Mouse (Mus musculus) MEL (cell line): Measurements from ENCODE around the gene Gosr2. TPM values are rescaled to one million over a fixed set of nuclear protein-coding genes. Genes with fewer than 3 reads are reported as not detected.

Experiments
- DNase-seq: peaks from one replicate; pipeline ENCODE4 v3.0.0; 2011; ENCODE audit warnings: low read depth, low spot score
- H3K27ac ChIP-seq: 2 replicates; pipeline ENCODE4 v1.5.1; 2012; ENCODE audit warnings: low read depth, mild to moderate bottlenecking, control low read depth, low read length, moderate library complexity; ENCODE audit not compliant: control insufficient read depth
- H3K27me3 ChIP-seq, 2 experiments: fragments of 150-350 bp in 1 of 2; sonication (generic) in 1 of 2; 2 replicates each; pipeline ENCODE4 v1.6.1; 2012; ENCODE audit warnings: low read length in 2 of 2, mild to moderate bottlenecking in 2 of 2, improper control_type of control experiment in 1 of 2, moderate library complexity in 1 of 2; ENCODE audit not compliant: insufficient read depth in 2 of 2, control insufficient read depth in 1 of 2
- H3K36me3 ChIP-seq, 2 experiments: 2 replicates each; pipeline ENCODE4 v1.6.1; 2012 to 2014; ENCODE audit warnings: low read length in 2 of 2, improper control_type of control experiment in 1 of 2, inconsistent platforms in 1 of 2, mild to moderate bottlenecking in 1 of 2; ENCODE audit not compliant: insufficient read depth in 2 of 2, control insufficient read depth in 1 of 2
- H3K4me1 ChIP-seq, 2 experiments: fragments of 150-350 bp in 1 of 2; sonication (generic) in 1 of 2; 2 replicates each; pipeline ENCODE4 v1.6.1; 2012; ENCODE audit warnings: low read length in 2 of 2, improper control_type of control experiment in 1 of 2, mild to moderate bottlenecking in 1 of 2; ENCODE audit not compliant: insufficient read depth in 2 of 2, control insufficient read depth in 1 of 2
- H3K4me3 ChIP-seq, 2 experiments: fragments of 150-350 bp in 1 of 2; sonication (generic) in 1 of 2; 2 replicates each; pipeline ENCODE4 v1.5.1; 2012; ENCODE audit warnings: low read depth in 2 of 2, low read length in 2 of 2, mild to moderate bottlenecking in 2 of 2, moderate library complexity in 2 of 2, control low read depth in 1 of 2, improper control_type of control experiment in 1 of 2; ENCODE audit not compliant: control insufficient read depth in 1 of 2, insufficient read depth in 1 of 2
- H3K79me2 ChIP-seq: 2 replicates; pipeline ENCODE4 v1.6.1; 2012; ENCODE audit warnings: mild to moderate bottlenecking, low read length, moderate library complexity; ENCODE audit not compliant: control insufficient read depth, poor library complexity, insufficient read depth
- H3K9ac ChIP-seq: 2 replicates; pipeline ENCODE4 v1.6.1; 2012; ENCODE audit warnings: low read depth, mild to moderate bottlenecking, control low read depth, low read length, moderate library complexity; ENCODE audit not compliant: control insufficient read depth, poor library complexity, severe bottlenecking
- H3K9me3 ChIP-seq: fragments of 150-350 bp; sonication (generic); replicated peaks from 2 replicates; pipeline ENCODE4 v1.6.1; 2012; ENCODE audit warnings: mild to moderate bottlenecking, low read length, improper control_type of control experiment, moderate library complexity; ENCODE audit not compliant: insufficient read depth
- CHD1 ChIP-seq: IDR thresholded peaks from 2 replicates; pipeline ENCODE4 v1.6.1; 2012; ENCODE audit warnings: low read depth, mild to moderate bottlenecking, inconsistent platforms, low read length, improper control_type of control experiment
- CHD2 ChIP-seq: IDR thresholded peaks from 2 replicates; pipeline ENCODE4 v1.6.1; 2011; ENCODE audit warnings: low read length, improper control_type of control experiment
- E2F4 ChIP-seq: IDR thresholded peaks from 2 replicates; pipeline ENCODE4 v1.6.1; 2011; ENCODE audit warnings: low read depth, low read length, improper control_type of control experiment, borderline replicate concordance
- ELF1 ChIP-seq: IDR thresholded peaks from 2 replicates; pipeline ENCODE4 v1.6.1; 2014; ENCODE audit warnings: low read depth, mild to moderate bottlenecking, inconsistent platforms, low read length, improper control_type of control experiment, moderate library complexity
- EP300 ChIP-seq, 2 experiments: IDR thresholded peaks; 2 replicates each; pipeline ENCODE4 v1.6.1; 2011; ENCODE audit warnings: improper control_type of control experiment in 2 of 2, low read length in 2 of 2, low read depth in 1 of 2, mild to moderate bottlenecking in 1 of 2
- GABPA ChIP-seq: IDR thresholded peaks from 2 replicates; pipeline ENCODE4 v1.6.1; 2012; ENCODE audit warnings: low read depth, mild to moderate bottlenecking, inconsistent platforms, low read length, improper control_type of control experiment, moderate library complexity
- GATA1 ChIP-seq: IDR thresholded peaks from 2 replicates; pipeline ENCODE4 v1.6.1; 2011; ENCODE audit warnings: low read depth, low read length, improper control_type of control experiment
- KAT2A ChIP-seq: conservative IDR thresholded peaks from 2 replicates; pipeline ENCODE4 v1.6.1; 2012; ENCODE audit warnings: low read depth, low read length, improper control_type of control experiment, inconsistent platforms
- MAX ChIP-seq: IDR thresholded peaks from 2 replicates; pipeline ENCODE4 v1.6.1; 2011; ENCODE audit warnings: low read length, improper control_type of control experiment
- MAZ ChIP-seq: IDR thresholded peaks from 2 replicates; pipeline ENCODE4 v1.6.1; 2012; ENCODE audit warnings: low read depth, mild to moderate bottlenecking, inconsistent platforms, low read length, improper control_type of control experiment
- MXI1 ChIP-seq: IDR thresholded peaks from 2 replicates; pipeline ENCODE4 v1.6.1; 2011; ENCODE audit warnings: mild to moderate bottlenecking, low read depth, low read length, improper control_type of control experiment
- MYB ChIP-seq: IDR thresholded peaks from 2 replicates; pipeline ENCODE4 v1.6.1; 2011; ENCODE audit warnings: mild to moderate bottlenecking, low read depth, low read length, improper control_type of control experiment
- NELFE ChIP-seq: IDR thresholded peaks from 2 replicates; pipeline ENCODE4 v1.6.1; 2011; ENCODE audit warnings: low read depth, low read length, improper control_type of control experiment
- POLR2AphosphoS2 ChIP-seq: IDR thresholded peaks from 2 replicates; pipeline ENCODE4 v1.6.1; 2011; ENCODE audit warnings: low read length, improper control_type of control experiment
- RCOR1 ChIP-seq: IDR thresholded peaks from 2 replicates; pipeline ENCODE4 v1.6.1; 2012; ENCODE audit warnings: low read depth, mild to moderate bottlenecking, inconsistent platforms, low read length, improper control_type of control experiment
- SIN3A ChIP-seq: IDR thresholded peaks from 2 replicates; pipeline ENCODE4 v1.6.1; 2012; ENCODE audit warnings: low read length, improper control_type of control experiment, inconsistent platforms
- SMC3 ChIP-seq: IDR thresholded peaks from 2 replicates; pipeline ENCODE4 v1.6.1; 2011; ENCODE audit warnings: low read depth, low read length, improper control_type of control experiment
- TAL1 ChIP-seq: IDR thresholded peaks from 2 replicates; pipeline ENCODE4 v1.6.1; 2012; ENCODE audit warnings: mild to moderate bottlenecking, inconsistent platforms, low read length, moderate library complexity, mixed read lengths
- TBP ChIP-seq: IDR thresholded peaks from 2 replicates; pipeline ENCODE4 v1.8.0; 2011; ENCODE audit warnings: low read depth, low read length, improper control_type of control experiment
- USF1 ChIP-seq: IDR thresholded peaks from 2 replicates; pipeline ENCODE4 v1.6.1; 2014; ENCODE audit warnings: low read depth, mild to moderate bottlenecking, inconsistent platforms, low read length, improper control_type of control experiment, moderate library complexity
- USF2 ChIP-seq, 2 experiments: IDR thresholded peaks; 2 replicates each; pipeline ENCODE4 v1.6.1; 2011 to 2012; ENCODE audit warnings: improper control_type of control experiment in 2 of 2, low read length in 2 of 2, borderline replicate concordance in 1 of 2, inconsistent platforms in 1 of 2, low read depth in 1 of 2, mild to moderate bottlenecking in 1 of 2; ENCODE audit not compliant: insufficient read depth in 1 of 2
- ZMIZ1 ChIP-seq: IDR thresholded peaks from 2 replicates; pipeline ENCODE4 v1.6.1; 2012; ENCODE audit warnings: low read depth, mild to moderate bottlenecking, inconsistent platforms, low read length, improper control_type of control experiment, moderate library complexity
- polyA plus RNA-seq, 2 experiments: library from polyadenylated mRNA; stranded (reverse) in 1 of 2; unstranded in 1 of 2; fragments of >175 nt in 1 of 2; fragments of >200 nt in 1 of 2; gene quantifications; 2 replicates each; pipeline versions ENCODE4 v1.2.1 to v1.2.4; 2012; ENCODE audit warnings: low replicate concordance in 2 of 2, low read depth in 1 of 2; ENCODE audit not compliant: insufficient read length in 2 of 2, insufficient read depth in 1 of 2, missing spikeins in 1 of 2
- total RNA-seq: library from RNA; depleted of rRNA; stranded (reverse); fragments of 300-350 nt; gene quantifications from 2 replicates; pipeline ENCODE4 v1.2.3, GENCODE M21; 2012

The Gosr2 gene
- total and polyA plus RNA-seq, 3 experiments, result 101 to 149 TPM; not detected in 1

DNA sequence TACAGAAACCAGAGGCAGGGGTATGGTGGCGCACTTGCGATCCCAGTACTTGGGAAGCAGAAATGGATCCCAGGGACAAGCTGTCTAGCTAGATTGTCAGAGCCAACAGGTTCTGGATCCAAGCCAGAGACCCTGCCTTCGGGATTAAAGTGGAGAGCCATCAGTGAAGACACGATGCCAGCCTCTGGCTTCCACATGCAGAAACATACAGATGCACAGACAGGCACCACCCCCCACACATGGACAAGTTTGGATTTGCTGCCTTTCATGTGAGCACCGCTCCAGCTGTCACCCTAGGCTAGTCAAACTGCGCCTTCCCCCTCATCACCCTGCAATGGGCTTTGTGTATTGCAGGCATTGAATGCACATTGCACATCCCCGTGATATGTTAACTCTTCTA, 39.5 kb downstream of the Gosr2 start:
- H3K27ac ChIP-seq, result no peak overlapping the region
- no peaks in the 10 kb centered on the region for H3K4me1 ChIP-seq
- no peaks in the 10 kb centered on the region for H3K79me2 ChIP-seq
- no peaks in the 10 kb centered on the region for H3K36me3 ChIP-seq
- H3K4me3 ChIP-seq, result no peak overlapping the region
- no peak for DNase-seq
- H3K9ac ChIP-seq, result no peak overlapping the region
- H3K9me3 ChIP-seq, result no peaks in the 10 kb centered on the region
- peaks cover 10 to 12% of the 10 kb centered on the region in 2 experiments for H3K27me3 ChIP-seq
- TF ChIP-seq USF2 (IDR thresholded peaks at IDR 0.05; ENCODE audit: borderline replicate concordance in 1 of 2, insufficient read depth in 1 of 2, low read depth in 1 of 2, low read length in 2 of 2) (no peak), ZMIZ1 (no peak), USF1 (no peak), E2F4 (no peak), GATA1 (no peak), MAZ (no peak), POLR2AphosphoS2 (no peak), SMC3 (no peak), RCOR1 (no peak), GABPA (no peak), SIN3A (no peak), KAT2A (no peak), ELF1 (no peak), TAL1 (no peak), CHD2 (no peak), MYB (no peak)

DNA sequence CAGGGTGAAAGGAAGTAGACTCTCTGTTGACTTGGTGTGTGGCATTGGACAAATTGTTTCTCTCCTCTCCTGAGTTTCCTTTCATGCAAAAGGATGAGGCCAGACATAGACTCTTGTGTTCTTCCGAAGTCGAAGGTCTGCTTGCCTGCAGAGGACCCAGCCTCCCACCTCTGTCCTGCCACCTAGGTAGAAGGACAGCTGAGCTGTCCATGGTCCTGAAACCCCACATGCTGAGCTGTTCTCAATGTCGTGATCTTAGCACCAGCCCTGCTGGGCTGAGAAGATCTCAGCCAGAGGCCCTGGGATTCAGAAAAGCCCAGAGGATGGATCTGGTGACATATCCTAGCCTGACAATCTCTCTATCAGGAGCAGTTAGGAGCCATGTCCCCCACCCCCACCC, 41.2 kb downstream of the Gosr2 start:
- Histone ChIP-seq H3K27me3 (peaks cover 10 to 12% of the 10 kb centered on the region in 2 experiments), H3K27ac (no peak overlapping the region), H3K79me2 (no peaks in the 10 kb centered on the region), H3K9me3 (no peaks in the 10 kb centered on the region), H3K36me3 (no peaks in the 10 kb centered on the region), H3K9ac (no peak overlapping the region), H3K4me1 (no peaks in the 10 kb centered on the region), H3K4me3 (no peak overlapping the region)
- TF ChIP-seq MXI1 (peak; percentile 63), CHD1 (no peak), NELFE (no peak), EP300 (IDR thresholded peaks at IDR 0.05; ENCODE audit: low read depth in 1 of 2, low read length in 2 of 2) (no peak), TBP (no peak), SMC3 (no peak), MAX (peak; percentile 35; the same call in 1 of the 2 replicates), SIN3A (peak; percentile 62)
- peak; percentile 79 for DNase-seq
